Mouse (Mus musculus) forebrain, embryonic 14.5 days (tissue): ENCODE measurements around the gene Gmps. TPM values are rescaled to one million over a fixed set of nuclear protein-coding genes. Genes with fewer than 3 reads are reported as not detected.
A peak's percentile ranks its signal among the peaks of the same experiment; 100 is the strongest.

Experiments
- ATAC-seq: fragments of 200-750 bp; cut with Nextera tagmentation; 2 replicates; pipeline ENCODE4 v1.8.0; 2017; ENCODE audit warnings: mild to moderate bottlenecking, moderate library complexity
- DNase-seq: peaks from one replicate; pipeline ENCODE4 v3.0.0-alpha.2; 2015; ENCODE audit warnings: low spot score
- H3K27ac ChIP-seq: fragments of 300-500 bp; sonication (generic); 2 replicates; pipeline ENCODE4 v1.5.1; 2014; ENCODE audit warnings: low read depth, mild to moderate bottlenecking, control low read depth, low read length, moderate library complexity
- H3K27me3 ChIP-seq: fragments of 300-500 bp; sonication (generic); replicated peaks from 2 replicates; pipeline ENCODE4 v1.6.1; 2014; ENCODE audit warnings: low read length, control low read depth, mixed read lengths; ENCODE audit not compliant: control insufficient read depth, insufficient read depth
- H3K36me3 ChIP-seq: fragments of 300-500 bp; sonication (generic); 2 replicates; pipeline ENCODE4 v1.6.1; 2014; ENCODE audit warnings: low read length, control low read depth; ENCODE audit not compliant: control insufficient read depth, insufficient read depth
- H3K4me1 ChIP-seq: fragments of 300-500 bp; sonication (generic); 2 replicates; pipeline ENCODE4 v1.6.1; 2014; ENCODE audit warnings: antibody characterized with exemption, low read length, control low read depth; ENCODE audit not compliant: control insufficient read depth, insufficient read depth
- H3K4me2 ChIP-seq: fragments of 300-500 bp; sonication (generic); 2 replicates; pipeline ENCODE4 v1.6.1; 2014; ENCODE audit warnings: mild to moderate bottlenecking, control low read depth, low read length
- H3K4me3 ChIP-seq: fragments of 300-500 bp; sonication (generic); 2 replicates; pipeline ENCODE4 v1.5.1; 2014; ENCODE audit warnings: low read depth, low read length, control low read depth
- H3K9ac ChIP-seq: fragments of 300-500 bp; sonication (generic); 2 replicates; pipeline ENCODE4 v1.6.1; 2014; ENCODE audit warnings: mild to moderate bottlenecking, low read length, control low read depth, moderate library complexity
- H3K9me3 ChIP-seq: fragments of 300-500 bp; sonication (generic); replicated peaks from 2 replicates; pipeline ENCODE4 v1.6.1; 2016; ENCODE audit warnings: low read length, control low read depth, mixed read lengths; ENCODE audit not compliant: control insufficient read depth
- WGBS: fragments of 180-500 bp; shearing (Covaris S2); extraction: QIAGEN DNeasy Blood & Tissue Kit; methylation state at CpG from one replicate; pipeline ENCODE4 v1.1.7; 2014; 5-methylcytosine and 5-hydroxymethylcytosine counted together
- polyA plus RNA-seq: library from polyadenylated mRNA; unstranded; fragments of >200 nt; fragmentation: Nextera tagmentation; extraction: Ambion mirVana; gene quantifications from 2 replicates; pipeline ENCODE4 v1.2.1, GENCODE M21; 2014

The Gmps gene
- 49.6 and 55.1 TPM in 2 replicates for polyA plus RNA-seq

- no peaks in the 10 kb centered on the region for H3K27me3 ChIP-seq
- H3K9me3 ChIP-seq: no peaks in the 10 kb centered on the region
- peak; percentile 96 for DNase-seq
- peak; percentile 99 for ATAC-seq
- H3K9ac ChIP-seq: peak within 1 kb of the TSS; percentile 96
- peak within 1 kb of the TSS; percentile 80 for H3K4me2 ChIP-seq
- under 1% methylated on average over 67 of the region's 67 CpGs for WGBS
- H3K4me3 ChIP-seq: peak within 1 kb of the TSS; percentile 94
- peaks cover 9% of the 10 kb centered on the region for H3K36me3 ChIP-seq
- H3K4me1 ChIP-seq: peaks cover 15% of the 10 kb centered on the region
- peak within 1 kb of the TSS; percentile 78 for H3K27ac ChIP-seq
These were observed at the start of gene Gmps for GRCm38 (mm10) chr3:63975955-63976908. Gene Gmps, plus strand, starts transcription at chr3:63976106.

GRCm38 (mm10) chr3:63928878-63929859 is 46.7 kb upstream of the Gmps start, which contains the start of gene E130311K13Rik:
Gene E130311K13Rik, minus strand, starts transcription at chr3:63929472.
- WGBS: 5% methylated on average over 48 of the region's 48 CpGs
- H3K27ac ChIP-seq: peak within 1 kb of the TSS; percentile 39; the same call in 1 of the 2 replicates
- H3K4me3 ChIP-seq: peak within 1 kb of the TSS; percentile 66
- no peaks in the 10 kb centered on the region for H3K9me3 ChIP-seq
- H3K9ac ChIP-seq: peak within 1 kb of the TSS; percentile 88
- no peaks in the 10 kb centered on the region for H3K36me3 ChIP-seq
- H3K4me1 ChIP-seq: no peaks in the 10 kb centered on the region
- peak within 1 kb of the TSS; percentile 62 for H3K4me2 ChIP-seq
- no peaks in the 10 kb centered on the region for H3K27me3 ChIP-seq
- ATAC-seq (peak; percentile 98), DNase-seq (peak; percentile 90)

- no peak overlapping the region for H3K4me2 ChIP-seq
- H3K36me3 ChIP-seq: peaks cover 10% of the 10 kb centered on the region; the same call in 1 of the 2 replicates
- no peak overlapping the region for H3K9ac ChIP-seq
- no peak overlapping the region for H3K4me3 ChIP-seq
- H3K9me3 ChIP-seq: no peaks in the 10 kb centered on the region
- no peaks in the 10 kb centered on the region for H3K4me1 ChIP-seq
- H3K27me3 ChIP-seq: no peaks in the 10 kb centered on the region
- DNase-seq (no peak), ATAC-seq (no peak)
- WGBS: 80% methylated on average over 2 of the region's 2 CpGs
- no peak overlapping the region for H3K27ac ChIP-seq
These were observed 37.0 kb upstream of the Gmps start for GRCm38 (mm10) chr3:63938928-63939327.

- Histone ChIP-seq H3K9me3 (no peaks in the 10 kb centered on the region), H3K27ac (no peak overlapping the region), H3K9ac (no peak overlapping the region), H3K4me1 (no peaks in the 10 kb centered on the region), H3K36me3 (peaks cover 10% of the 10 kb centered on the region; the same call in 1 of the 2 replicates), H3K4me2 (no peak overlapping the region), H3K27me3 (no peaks in the 10 kb centered on the region), H3K4me3 (no peak overlapping the region)
- DNase-seq (peak; percentile 64), ATAC-seq (peak; percentile 68; the same call in 1 of the 2 replicates)
- WGBS: 80% methylated on average over 2 of the region's 2 CpGs
These were observed 34.6 kb upstream of the Gmps start for GRCm38 (mm10) chr3:63941204-63941850.

GRCm38 (mm10) chr3:63949837-63950236 is 26.1 kb upstream of the Gmps start:
- no peaks in the 10 kb centered on the region for H3K27me3 ChIP-seq
- H3K4me2 ChIP-seq: no peak overlapping the region
- no peaks in the 10 kb centered on the region for H3K4me1 ChIP-seq
- H3K4me3 ChIP-seq: no peak overlapping the region
- H3K9ac ChIP-seq: no peak overlapping the region
- WGBS: 81% methylated on average over 3 of the region's 3 CpGs
- H3K9me3 ChIP-seq: no peaks in the 10 kb centered on the region
- DNase-seq (no peak), ATAC-seq (no peak)
- H3K27ac ChIP-seq: no peak overlapping the region
- H3K36me3 ChIP-seq: peaks cover 7% of the 10 kb centered on the region; the same call in 1 of the 2 replicates

GRCm38 (mm10) chr3:63963421-63964099 is 12.3 kb upstream of the Gmps start:
- Histone ChIP-seq H3K4me2 (peak overlapping the region; percentile 82), H3K9ac (peak overlapping the region; percentile 83), H3K27ac (peak overlapping the region; percentile 79), H3K4me3 (peak overlapping the region; percentile 86), H3K9me3 (no peaks in the 10 kb centered on the region), H3K4me1 (peaks cover 19% of the 10 kb centered on the region), H3K36me3 (no peaks in the 10 kb centered on the region), H3K27me3 (no peaks in the 10 kb centered on the region)
- DNase-seq: peak; percentile 12
- ATAC-seq: no peak
- 7% methylated on average over 25 of the region's 25 CpGs for WGBS

GRCm38 (mm10) chr3:63964100-63964921 is 11.6 kb upstream of the Gmps start, which contains the start of gene Slc33a1:
Gene Slc33a1, minus strand, starts transcription at chr3:63964768.
- Histone ChIP-seq H3K4me2 (peak within 1 kb of the TSS; percentile 82), H3K36me3 (no peaks in the 10 kb centered on the region), H3K4me1 (peaks cover 19% of the 10 kb centered on the region), H3K9ac (peak within 1 kb of the TSS; percentile 83), H3K4me3 (peak within 1 kb of the TSS; percentile 86), H3K9me3 (no peaks in the 10 kb centered on the region), H3K27ac (peak within 1 kb of the TSS; percentile 79), H3K27me3 (no peaks in the 10 kb centered on the region)
- ATAC-seq (peak; percentile 98), DNase-seq (peak; percentile 100)
- under 1% methylated on average over 69 of the region's 69 CpGs for WGBS
